Mouse (Mus musculus): Measurements from ENCODE around the gene Stbd1.

DNA sequence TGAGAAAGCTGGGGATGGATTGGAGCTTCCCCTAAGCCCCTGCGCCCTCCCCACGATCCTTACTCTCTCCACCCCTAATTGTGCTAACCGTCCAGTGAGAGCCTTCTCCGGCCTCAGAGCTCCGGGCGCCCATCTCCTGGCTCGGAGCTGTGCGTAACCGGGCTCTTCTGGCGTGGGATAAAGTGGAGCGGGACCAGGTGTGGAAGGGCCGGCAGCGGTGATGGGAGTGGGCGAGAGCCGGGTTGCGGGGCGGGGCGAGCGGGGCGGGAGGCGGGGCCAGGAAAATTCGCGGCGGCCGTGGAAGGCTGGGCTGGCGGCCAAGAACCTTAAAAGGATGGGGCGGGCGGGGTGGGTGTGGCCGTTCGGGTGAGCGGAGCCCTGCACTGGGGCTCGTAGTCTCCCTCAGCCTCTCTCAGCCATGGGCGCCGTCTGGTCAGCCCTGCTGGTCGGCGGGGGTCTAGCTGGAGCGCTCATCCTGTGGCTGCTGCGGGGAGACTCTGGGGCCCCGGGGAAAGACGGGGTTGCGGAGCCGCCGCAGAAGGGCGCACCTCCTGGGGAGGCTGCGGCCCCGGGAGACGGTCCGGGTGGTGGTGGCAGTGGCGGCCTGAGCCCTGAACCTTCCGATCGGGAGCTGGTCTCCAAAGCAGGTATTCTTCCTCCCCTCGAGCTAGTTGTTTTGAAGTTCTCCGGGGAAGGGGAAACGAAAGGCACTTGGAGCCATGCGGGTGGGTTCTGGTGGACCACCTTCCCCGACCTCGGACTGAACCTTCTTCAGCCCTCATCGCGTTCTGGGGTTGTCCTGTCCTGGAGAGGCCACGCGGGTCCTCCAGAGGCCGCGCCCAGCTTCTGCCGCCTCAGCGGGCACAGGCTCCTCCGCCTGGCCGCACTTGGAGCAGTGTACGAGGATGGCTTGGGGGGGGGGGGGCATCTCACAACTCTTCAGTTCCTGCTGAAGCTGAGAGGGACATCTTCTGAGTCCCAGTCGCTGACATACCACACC, at the start of gene Stbd1:
- peak; percentile 32; the same call in 1 of the 2 replicates for TF ChIP-seq POLR2A (IDR thresholded peaks at IDR 0.05; ENCODE audit: borderline replicate concordance, extremely low read depth, low read depth, low read length)
- TF ChIP-seq CTCF (IDR thresholded peaks at IDR 0.05; ENCODE audit: insufficient read depth, low read length) = no peak

Data from lung, adult 2 months (tissue).